Mouse (Mus musculus): Measurements from ENCODE around the gene Irs1.

DNA sequence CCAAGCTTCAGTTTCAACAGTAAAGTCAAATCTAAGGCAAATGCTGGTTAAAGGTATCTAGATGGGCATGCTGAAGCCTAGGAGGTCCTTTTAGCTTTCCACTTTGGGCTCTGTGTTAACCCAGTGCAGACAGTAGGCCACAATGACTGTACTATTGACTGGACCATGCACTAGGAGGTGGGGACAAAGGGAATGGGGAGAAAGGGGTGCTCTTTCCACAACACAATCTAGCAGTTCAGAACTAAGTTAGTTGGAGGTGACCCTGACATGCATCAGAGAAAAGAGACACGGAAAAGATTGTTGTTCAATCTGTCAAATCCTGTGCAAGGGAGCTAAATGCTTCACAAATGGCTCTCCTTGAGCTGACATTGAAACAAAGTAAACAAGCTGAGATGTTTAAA, 7.3 kb downstream of the Irs1 start:
- TF ChIP-seq CTCF (IDR thresholded peaks at IDR 0.05), result no peak
- no peak for TF ChIP-seq POLR2A (IDR thresholded peaks at IDR 0.05; ENCODE audit: insufficient read depth, low read depth, low read length)
